Mouse (Mus musculus) brain, embryonic 14.5 days (tissue): Measurements from ENCODE around the gene Ybx3.

Source experiments
- CTCF ChIP-seq: fragments of 200-500 bp; IDR thresholded peaks from 2 replicates; pipeline ENCODE4 v1.5.1; 2012; ENCODE audit warnings: inconsistent platforms, mild to moderate bottlenecking, moderate library complexity, borderline replicate concordance; ENCODE audit not compliant: insufficient read depth, insufficient read length; ENCODE audit errors: extremely low read depth
- POLR2A ChIP-seq: fragments of 200-500 bp; IDR thresholded peaks from 2 replicates; pipeline ENCODE4 v1.6.1; 2012; ENCODE audit warnings: mild to moderate bottlenecking, inconsistent platforms, borderline replicate concordance; ENCODE audit not compliant: poor library complexity, insufficient read depth, insufficient read length, severe bottlenecking; ENCODE audit errors: extremely low read depth

- TF ChIP-seq POLR2A (no peak), CTCF (no peak)
These were observed 10.9 kb downstream of the Ybx3 start for GRCm38 (mm10) chr6:131377378-131377777.
